Mouse (Mus musculus) lung, postnatal 25 days (tissue): ENCODE results near the gene Zfp850.
"Not testable (repeated sequence)": the region's sequence is repeated elsewhere in the genome, so short reads cannot be mapped to it uniquely, and the experiment has no call there.

Source experiments
- DNase-seq: peaks from one replicate; pipeline ENCODE4 v3.0.0; 2022; ENCODE audit warnings: low spot score

Zfp850 gene

GRCm38 (mm10) chr7:28013549-28014444, at the start of gene Zfp850:
Gene Zfp850, minus strand, starts transcription at chr7:28014115.
- DNase-seq = peak; percentile 71

DNA sequence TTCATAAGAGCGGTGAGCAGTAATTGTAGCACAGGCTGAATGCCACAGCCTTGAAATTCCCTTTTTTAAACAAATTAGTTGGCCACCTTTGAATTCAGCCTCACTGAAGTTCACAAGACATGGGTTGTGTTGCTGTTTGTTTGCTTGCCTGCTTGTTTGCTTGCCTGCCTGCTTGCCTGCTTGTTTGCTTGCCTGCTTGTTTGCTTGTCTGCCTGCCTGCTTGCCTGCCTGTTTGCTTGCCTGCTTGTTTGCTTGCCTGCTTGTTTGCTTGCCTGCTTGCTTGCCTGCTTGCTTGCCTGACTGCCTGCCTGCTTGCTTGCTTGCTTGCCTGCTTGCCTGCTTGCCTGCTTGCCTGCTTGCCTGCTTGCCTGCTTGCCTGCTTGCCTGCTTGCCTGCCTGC, 46.1 kb upstream of the Zfp850 start:
- no peak for DNase-seq

DNA sequence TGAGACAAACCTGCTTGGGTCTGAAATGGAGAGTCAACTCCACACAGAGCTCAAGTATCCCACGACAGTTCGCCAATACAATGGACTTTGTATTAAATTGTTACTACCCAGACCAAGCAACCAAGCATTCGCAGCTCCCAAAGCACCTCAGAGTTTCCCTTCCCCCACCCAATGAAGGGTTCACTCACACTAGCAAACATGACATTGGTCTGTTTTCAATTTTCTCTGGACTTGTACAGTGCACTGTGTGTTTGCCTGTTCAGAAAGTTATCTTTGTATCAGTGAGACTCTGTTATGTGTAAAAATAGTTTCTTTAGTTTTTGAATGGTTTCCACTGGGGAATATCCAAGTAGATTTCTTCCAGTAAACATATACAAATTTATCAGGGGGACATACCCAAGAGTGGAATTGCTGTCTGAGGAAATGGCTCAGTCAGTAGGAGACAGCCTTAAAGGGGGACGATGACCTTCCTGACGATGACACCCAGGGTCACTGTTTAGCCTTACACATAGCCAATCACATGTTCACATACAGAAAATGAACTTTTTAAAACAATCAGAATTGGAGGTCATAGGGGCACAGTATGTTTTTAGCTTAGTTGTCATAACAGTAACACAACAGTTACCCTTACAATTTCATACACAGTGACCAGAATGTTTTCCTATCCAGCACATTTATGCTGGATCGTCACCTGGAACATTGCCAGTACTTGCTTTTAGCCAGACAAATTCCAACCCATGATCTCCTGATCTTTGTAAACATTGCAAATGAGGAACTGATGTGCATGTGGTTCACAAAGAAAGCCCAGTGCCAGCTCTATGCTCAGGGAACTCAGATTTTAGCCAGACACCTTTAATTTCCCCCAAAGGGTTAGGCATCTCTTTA, 39.4 kb upstream of the Zfp850 start:
- peak; percentile 26 for DNase-seq

DNA sequence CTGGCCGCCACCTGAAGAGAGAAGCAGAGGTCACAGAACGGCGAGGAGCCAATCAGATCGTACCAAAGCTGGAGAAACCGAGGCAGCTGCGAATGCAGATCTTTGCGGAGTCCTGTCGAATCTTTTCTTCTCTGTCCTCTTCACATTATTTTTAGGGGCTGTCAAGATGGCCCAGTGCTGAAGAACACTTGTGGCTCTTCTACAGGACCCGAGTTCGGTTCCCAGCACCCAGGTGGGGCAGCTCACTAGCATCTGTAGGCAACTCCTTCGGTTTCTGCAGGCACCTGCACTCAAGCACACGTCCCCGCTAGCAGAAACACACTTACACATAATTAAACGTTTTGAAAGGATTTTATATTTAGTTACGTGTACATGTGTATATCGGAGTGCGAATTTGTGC, 36.7 kb upstream of the Zfp850 start:
- no peak for DNase-seq

DNA sequence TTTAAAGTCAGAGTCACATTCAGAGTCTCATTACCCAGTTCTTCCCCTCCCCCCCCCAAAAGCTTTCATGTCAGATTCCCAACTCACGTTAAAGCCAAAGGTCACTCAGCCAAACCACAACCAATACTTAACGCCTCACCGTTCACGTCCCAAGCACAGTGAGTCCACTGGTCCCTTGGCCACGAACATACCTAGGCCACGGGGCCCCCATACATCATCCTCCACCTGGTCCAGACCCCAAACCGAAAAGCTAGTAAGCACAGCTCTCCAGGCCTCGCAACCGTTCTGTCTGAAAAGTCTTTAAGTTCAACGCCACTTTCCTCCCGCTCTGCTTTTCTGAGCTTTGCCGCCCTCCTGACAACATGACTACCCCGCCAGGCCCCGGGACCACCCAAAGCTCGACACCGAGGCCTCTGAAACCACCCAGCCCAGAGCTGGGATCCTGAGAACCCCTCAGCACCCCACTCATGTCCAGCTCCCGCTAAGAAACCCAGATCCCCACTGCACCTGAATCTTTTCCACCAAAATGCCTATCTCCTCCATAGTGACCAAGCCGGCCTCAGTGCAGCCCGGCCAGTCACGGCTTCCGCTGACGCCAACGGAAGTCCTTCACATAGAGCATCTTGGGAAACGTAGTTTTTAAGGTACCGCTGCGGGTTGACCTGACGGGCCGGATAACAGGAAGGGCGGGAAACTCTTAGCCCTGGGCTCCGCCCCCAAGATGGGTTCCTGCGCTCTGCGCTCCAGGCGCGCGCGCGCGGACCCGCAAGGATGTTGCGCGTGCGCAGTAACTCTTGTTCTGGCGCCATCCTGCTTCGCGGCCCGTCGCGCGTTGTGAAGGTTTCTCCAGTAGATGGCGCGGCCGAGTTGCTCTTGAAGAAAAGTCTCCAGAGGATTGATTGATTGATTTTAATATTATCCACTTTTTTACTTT, 35.8 kb upstream of the Zfp850 start, which contains the start of gene Psmc4:
Psmc4 (minus strand) TSS at position 626 of the 934 bp plus-strand sequence.
- DNase-seq = peak; percentile 99

GRCm38 (mm10) chr7:28044524-28044923, 30.6 kb upstream of the Zfp850 start:
- DNase-seq = no peak

DNA sequence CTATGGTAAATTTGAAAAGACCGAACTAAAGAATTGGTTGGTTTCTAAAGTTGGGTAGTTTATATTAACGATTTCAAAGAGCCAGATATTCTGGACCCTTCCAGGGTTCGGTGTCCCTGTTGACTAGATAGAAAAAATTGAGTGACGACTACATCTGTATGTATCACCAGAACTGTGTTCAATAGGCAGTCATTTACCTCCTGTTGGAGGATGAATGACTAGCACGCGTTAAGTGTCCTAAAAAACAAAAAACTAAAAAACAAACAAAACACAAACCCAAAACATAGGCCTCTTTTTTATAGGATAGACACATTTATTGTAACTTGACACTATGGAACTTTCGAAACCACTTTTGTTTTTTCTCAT, 513 bp upstream of the Zfp850 start:
- DNase-seq = no peak

GRCm38 (mm10) chr7:28010271-28010670, 3.6 kb downstream of the Zfp850 start:
- no peak for DNase-seq

- no peak for DNase-seq
Observed at GRCm38 (mm10) chr7:27982197-27982596, 31.7 kb downstream of the Zfp850 start.

GRCm38 (mm10) chr7:27978683-27979528, 35.0 kb downstream of the Zfp850 start, which contains the start of gene Zfp780b:
Gene Zfp780b, minus strand, starts transcription at chr7:27979171.
- peak; percentile 72 for DNase-seq

DNA sequence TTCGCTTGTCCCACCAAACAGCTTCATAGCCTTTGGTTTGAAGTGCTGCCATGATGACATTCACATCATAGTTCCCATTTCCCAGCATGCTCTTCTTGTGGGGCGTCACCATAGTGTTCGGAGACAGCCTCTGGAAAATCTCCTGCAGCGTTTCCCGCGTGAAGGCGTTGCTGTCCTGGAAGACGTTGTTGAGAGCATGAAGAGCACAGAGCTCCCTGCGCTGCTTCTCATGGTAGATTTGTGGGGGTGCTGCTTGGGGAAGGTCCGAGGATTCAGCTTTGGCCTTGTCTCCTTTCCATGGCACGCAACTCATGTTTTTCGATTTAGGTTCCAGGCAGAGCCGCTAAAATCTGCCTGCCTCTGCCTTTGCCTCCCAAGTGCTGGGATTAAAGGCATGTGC, 64.5 kb downstream of the Zfp850 start:
- not testable (repeated sequence) for DNase-seq

GRCm38 (mm10) chr7:27941869-27942268, 72.0 kb downstream of the Zfp850 start:
- DNase-seq = peak; percentile 14
